27 mouse cellular contexts compared by ENCODE assay signal in the genomic region with DNA sequence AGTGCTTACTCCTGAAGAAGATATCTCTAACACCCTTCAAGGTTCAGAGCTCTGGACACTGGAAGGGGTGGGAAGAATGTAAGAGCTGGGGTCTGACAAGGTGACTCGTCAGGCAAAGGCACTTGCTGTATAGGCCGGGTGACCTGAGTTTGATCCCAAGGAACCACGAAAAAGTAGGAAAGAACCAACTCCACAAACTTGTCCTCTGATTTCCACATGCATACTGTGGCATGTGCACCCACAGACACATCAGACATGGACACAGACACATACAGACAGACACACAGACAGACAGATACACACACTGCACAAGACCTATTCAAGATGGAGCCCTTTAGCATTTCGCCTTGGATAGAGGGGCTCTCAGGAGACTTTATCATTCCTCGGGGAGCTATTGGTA.
"Had no signal": no experiment of that assay in that cellular context is flagged by ENCODE, and none has a peak within 500 bp of the region (broad histone marks: within the 10 kb centered on the region; RNA-seq: fewer than 3 reads in every experiment).

No protein-coding gene starts in this region.

- H3K4me1 ChIP-seq: embryonic facial prominence, embryonic 10.5 days; embryonic facial prominence, embryonic 12.5 days; embryonic facial prominence, embryonic 13.5 days; embryonic facial prominence, embryonic 15.5 days; forebrain, embryonic 10.5 days; forebrain, embryonic 12.5 days; forebrain, embryonic 13.5 days; forebrain, embryonic 15.5 days had no signal

- H3K27me3 ChIP-seq: embryonic facial prominence, embryonic 12.5 days; embryonic facial prominence, embryonic 13.5 days; embryonic facial prominence, embryonic 15.5 days; forebrain, embryonic 12.5 days; forebrain, embryonic 13.5 days; forebrain, embryonic 15.5 days had no signal

- H3K4me3 ChIP-seq: embryonic facial prominence, embryonic 10.5 days; embryonic facial prominence, embryonic 12.5 days; embryonic facial prominence, embryonic 13.5 days; embryonic facial prominence, embryonic 15.5 days; erythroblast, embryonic 14.5 days; forebrain, embryonic 10.5 days; forebrain, embryonic 12.5 days; forebrain, embryonic 13.5 days; forebrain, embryonic 15.5 days; gastrocnemius, adult 2 months had no signal

- DNase-seq: cerebellum, adult 18-20 months; cerebellum, adult 8-10 months; cerebellum, adult 9-10 months; cerebellum, adult 9-11 months; cerebellum, postnatal 10 days; cerebellum, postnatal 14 days; cerebellum, postnatal 25 days; cerebellum, postnatal 36 days; embryo, embryonic 11 days; forebrain, postnatal 0 days; gastrocnemius, adult 2 months; gastrocnemius, postnatal 10 days; gastrocnemius, postnatal 14 days; gastrocnemius, postnatal 25 days; gastrocnemius, postnatal 36 days; heart, adult 18-20 months had no signal

- H3K9ac ChIP-seq: embryonic facial prominence, embryonic 12.5 days; embryonic facial prominence, embryonic 13.5 days; embryonic facial prominence, embryonic 15.5 days; forebrain, embryonic 12.5 days; forebrain, embryonic 13.5 days; forebrain, embryonic 15.5 days; forebrain, postnatal 0 days had no signal

- H3K9me3 ChIP-seq: embryonic facial prominence, embryonic 10.5 days; embryonic facial prominence, embryonic 12.5 days; embryonic facial prominence, embryonic 13.5 days; embryonic facial prominence, embryonic 15.5 days; forebrain, embryonic 10.5 days; forebrain, embryonic 12.5 days; forebrain, embryonic 13.5 days; forebrain, embryonic 15.5 days had no signal

- H3K4me2 ChIP-seq: embryonic facial prominence, embryonic 12.5 days; embryonic facial prominence, embryonic 13.5 days; embryonic facial prominence, embryonic 15.5 days; forebrain, embryonic 12.5 days; forebrain, embryonic 13.5 days; forebrain, embryonic 15.5 days had no signal

- ATAC-seq: forebrain, embryonic 13.5 days; forebrain, embryonic 14.5 days; forebrain, embryonic 15.5 days; forebrain, embryonic 16.5 days; forebrain, postnatal 0 days had no signal

- H3K27ac ChIP-seq: embryonic facial prominence, embryonic 10.5 days; embryonic facial prominence, embryonic 12.5 days; embryonic facial prominence, embryonic 13.5 days; embryonic facial prominence, embryonic 15.5 days; forebrain, embryonic 10.5 days; forebrain, embryonic 12.5 days; forebrain, embryonic 13.5 days; forebrain, embryonic 15.5 days; gastrocnemius, adult 2 months had no signal
